Mouse (Mus musculus): ENCODE measurements around the gene Rpl24. TPM values are rescaled to one million over a fixed set of nuclear protein-coding genes. Genes with fewer than 3 reads are reported as not detected.
A peak's percentile ranks its signal among the peaks of the same experiment; 100 is the strongest.
"Not testable (repeated sequence)": the region's sequence is repeated elsewhere in the genome, so short reads cannot be mapped to it uniquely, and the experiment has no call there.

Rpl24 gene
- polyA plus RNA-seq, 1 experiment from 2014 or later, result 684 TPM

- no peaks in the 10 kb centered on the region for H3K9me3 ChIP-seq
- no peaks in the 10 kb centered on the region for H3K27me3 ChIP-seq (ENCODE audit: insufficient read depth, poor library complexity, severe bottlenecking)
- H3K4me1 ChIP-seq, result no peaks in the 10 kb centered on the region
- no peaks in the 10 kb centered on the region for H3K36me3 ChIP-seq
- DNase-seq (ENCODE audit: low spot score), result no peak
- H3K27ac ChIP-seq, result no peak overlapping the region
- WGBS, result 42% methylated on average over 19 of the region's 19 CpGs
- H3K4me3 ChIP-seq, result peak overlapping the region; percentile 32; the same call in 1 of the 2 replicates
These were observed 15.0 kb upstream of the Rpl24 start for GRCm38 (mm10) chr16:55950946-55951678.

GRCm38 (mm10) chr16:55951679-55952327 lies 14.3 kb upstream of the Rpl24 start:
- DNase-seq (ENCODE audit: low spot score), result no peak
- H3K9me3 ChIP-seq, result no peaks in the 10 kb centered on the region
- no peak overlapping the region for H3K4me3 ChIP-seq
- WGBS, result 70% methylated on average over 7 of the region's 7 CpGs
- no peak overlapping the region for H3K27ac ChIP-seq
- no peaks in the 10 kb centered on the region for H3K36me3 ChIP-seq
- no peaks in the 10 kb centered on the region for H3K4me1 ChIP-seq
- no peaks in the 10 kb centered on the region for H3K27me3 ChIP-seq (ENCODE audit: insufficient read depth, poor library complexity, severe bottlenecking)

- Histone ChIP-seq H3K27ac (no peak overlapping the region), H3K4me1 (no peaks in the 10 kb centered on the region), H3K27me3 (ENCODE audit: insufficient read depth, poor library complexity, severe bottlenecking) (no peaks in the 10 kb centered on the region), H3K4me3 (no peak overlapping the region), H3K9me3 (no peaks in the 10 kb centered on the region), H3K36me3 (no peaks in the 10 kb centered on the region)
- DNase-seq (ENCODE audit: low spot score), result no peak
These were observed 13.3 kb upstream of the Rpl24 start for GRCm38 (mm10) chr16:55952771-55953170.

GRCm38 (mm10) chr16:55954196-55954595 lies 11.9 kb upstream of the Rpl24 start:
- H3K27ac ChIP-seq; H3K36me3 ChIP-seq; H3K4me1 ChIP-seq; H3K9me3 ChIP-seq; DNase-seq (ENCODE audit: low spot score); H3K27me3 ChIP-seq (ENCODE audit: insufficient read depth, poor library complexity, severe bottlenecking); H3K4me3 ChIP-seq: not testable (repeated sequence)
- WGBS, result 89% methylated on average over 9 of the region's 9 CpGs

- WGBS, result 89% methylated on average over 6 of the region's 11 CpGs
- not testable (repeated sequence) for H3K36me3 ChIP-seq; H3K9me3 ChIP-seq; H3K4me1 ChIP-seq; H3K27ac ChIP-seq; DNase-seq (ENCODE audit: low spot score); H3K4me3 ChIP-seq; H3K27me3 ChIP-seq (ENCODE audit: insufficient read depth, poor library complexity, severe bottlenecking)
These were observed 3.0 kb upstream of the Rpl24 start for GRCm38 (mm10) chr16:55963068-55963467.

GRCm38 (mm10) chr16:55964126-55964949 lies 1.7 kb upstream of the Rpl24 start:
- no peak overlapping the region for H3K4me3 ChIP-seq
- H3K9me3 ChIP-seq, result no peaks in the 10 kb centered on the region
- no peak for DNase-seq (ENCODE audit: low spot score)
- no peaks in the 10 kb centered on the region for H3K27me3 ChIP-seq (ENCODE audit: insufficient read depth, poor library complexity, severe bottlenecking)
- H3K4me1 ChIP-seq, result no peaks in the 10 kb centered on the region
- no peak overlapping the region for H3K27ac ChIP-seq
- 64% methylated on average over 4 of the region's 4 CpGs for WGBS
- peaks cover 12% of the 10 kb centered on the region for H3K36me3 ChIP-seq

- peak overlapping the region; percentile 75 for H3K4me3 ChIP-seq
- WGBS, result 48% methylated on average over 1 of the region's 1 CpGs
- no peaks in the 10 kb centered on the region for H3K9me3 ChIP-seq
- DNase-seq (ENCODE audit: low spot score), result no peak
- H3K36me3 ChIP-seq, result peaks cover 41% of the 10 kb centered on the region
- peak overlapping the region; percentile 93 for H3K27ac ChIP-seq
- H3K4me1 ChIP-seq, result no peaks in the 10 kb centered on the region
- no peaks in the 10 kb centered on the region for H3K27me3 ChIP-seq (ENCODE audit: insufficient read depth, poor library complexity, severe bottlenecking)
These were observed 1.1 kb downstream of the Rpl24 start for GRCm38 (mm10) chr16:55967221-55967620.

- WGBS, result 91% methylated on average over 3 of the region's 3 CpGs
These were observed 3.1 kb downstream of the Rpl24 start for GRCm38 (mm10) chr16:55969147-55969546.

GRCm38 (mm10) chr16:55970416-55970815 lies 4.3 kb downstream of the Rpl24 start:
- H3K9me3 ChIP-seq, result no peaks in the 10 kb centered on the region
- no peak overlapping the region for H3K4me3 ChIP-seq
- H3K27ac ChIP-seq, result no peak overlapping the region
- H3K27me3 ChIP-seq (ENCODE audit: insufficient read depth, poor library complexity, severe bottlenecking), result no peaks in the 10 kb centered on the region
- peaks cover 10% of the 10 kb centered on the region; the same call in 1 of the 2 replicates for H3K4me1 ChIP-seq
- DNase-seq (ENCODE audit: low spot score), result no peak
- H3K36me3 ChIP-seq, result peaks cover 41% of the 10 kb centered on the region
- WGBS, result 93% methylated on average over 5 of the region's 5 CpGs

More at GRCm38 (mm10) chr16:55969147-55969546, 3.1 kb downstream of the Rpl24 start:
- no peak overlapping the region for H3K4me3 ChIP-seq
- H3K27ac ChIP-seq, result no peak overlapping the region
- no peaks in the 10 kb centered on the region for H3K27me3 ChIP-seq (ENCODE audit: insufficient read depth, poor library complexity, severe bottlenecking)
- no peaks in the 10 kb centered on the region for H3K9me3 ChIP-seq
- H3K36me3 ChIP-seq, result peaks cover 41% of the 10 kb centered on the region
- H3K4me1 ChIP-seq, result no peaks in the 10 kb centered on the region
- DNase-seq (ENCODE audit: low spot score), result no peak

GRCm38 (mm10) chr16:55971735-55972615 lies 5.9 kb downstream of the Rpl24 start:
- no peak for DNase-seq (ENCODE audit: low spot score)
- Histone ChIP-seq H3K27me3 (ENCODE audit: insufficient read depth, poor library complexity, severe bottlenecking) (no peaks in the 10 kb centered on the region), H3K27ac (no peak overlapping the region), H3K36me3 (peaks cover 41% of the 10 kb centered on the region), H3K4me3 (no peak overlapping the region), H3K9me3 (no peaks in the 10 kb centered on the region), H3K4me1 (peaks cover 12% of the 10 kb centered on the region; the same call in 1 of the 2 replicates)
- WGBS, result 78% methylated on average over 6 of the region's 6 CpGs

GRCm38 (mm10) chr16:55972626-55973201 lies 6.6 kb downstream of the Rpl24 start:
- H3K27ac ChIP-seq, result peak overlapping the region; percentile 88; the same call in 1 of the 2 replicates
- no peaks in the 10 kb centered on the region for H3K27me3 ChIP-seq (ENCODE audit: insufficient read depth, poor library complexity, severe bottlenecking)
- 52% methylated on average over 10 of the region's 10 CpGs for WGBS
- peaks cover 41% of the 10 kb centered on the region for H3K36me3 ChIP-seq
- DNase-seq (ENCODE audit: low spot score), result no peak
- H3K9me3 ChIP-seq, result no peaks in the 10 kb centered on the region
- peaks cover 12% of the 10 kb centered on the region; the same call in 1 of the 2 replicates for H3K4me1 ChIP-seq
- H3K4me3 ChIP-seq, result peak overlapping the region; percentile 98
